In genomic region chr19:56565358-56565757, GRCm38 (mm10) we compare ENCODE assay signal across 11 mouse cellular contexts. TPM values are rescaled to one million over a fixed set of nuclear protein-coding genes. Genes with fewer than 3 reads are reported as not detected.
DNase-seq lines count a peak whose midpoint lies in the region; ATAC-seq and TF ChIP-seq lines count a peak whose summit lies in the region.
"Had no signal": no experiment of that assay in that cellular context is flagged by ENCODE, and none has a peak within 500 bp of the region (broad histone marks: within the 10 kb centered on the region; RNA-seq: fewer than 3 reads in every experiment).

No protein-coding gene starts in this region.

- WGBS in heart, adult 2 months: 54% methylated on average over 6 of the region's 6 CpGs

- H3K4me3 ChIP-seq in heart, adult 2 months: no peak overlapping the region
- peak overlapping the region; percentile 40 for H3K4me3 ChIP-seq in megakaryocyte, embryonic 14.5 days (replicated peaks)
- H3K4me3 ChIP-seq: forebrain, embryonic 15.5 days; hindbrain, embryonic 15.5 days had no signal

- H3K27me3 ChIP-seq in heart, adult 2 months (ENCODE audit: control insufficient read depth, insufficient read depth, low read length): no peaks in the 10 kb centered on the region
- no peaks in the 10 kb centered on the region for H3K27me3 ChIP-seq in megakaryocyte, embryonic 14.5 days (replicated peaks)
- H3K27me3 ChIP-seq: forebrain, embryonic 15.5 days; hindbrain, embryonic 15.5 days had no signal

- no peak overlapping the region for H3K27ac ChIP-seq in heart, adult 2 months
- H3K27ac ChIP-seq: forebrain, embryonic 15.5 days; hindbrain, embryonic 15.5 days had no signal

- intact Hi-C loops in heart, adult 2 months (cut with DNase I): loop anchor here (2.0 to 5.0 kb wide), 4 partner anchors 143 to 342 kb away; partner anchors contain the start of gene Adrb1
- intact Hi-C loops in heart, postnatal 36 days (cut with DNase I): loop anchor here (5.0 kb wide), 1 partner anchor 342 kb away; no protein-coding TSS in a partner anchor

- H3K9me3 ChIP-seq in megakaryocyte, embryonic 14.5 days: no peaks in the 10 kb centered on the region
- H3K9me3 ChIP-seq: forebrain, embryonic 15.5 days; hindbrain, embryonic 15.5 days had no signal

- no peaks in the 10 kb centered on the region for H3K36me3 ChIP-seq in heart, adult 2 months (ENCODE audit: control insufficient read depth, insufficient read depth, low read length)
- peaks cover 40% of the 10 kb centered on the region for H3K36me3 ChIP-seq in megakaryocyte, embryonic 14.5 days (replicated peaks; ENCODE audit: low read length)
- H3K36me3 ChIP-seq: forebrain, embryonic 15.5 days; hindbrain, embryonic 15.5 days had no signal

- peaks cover 2% of the 10 kb centered on the region; the same call in 1 of the 2 replicates for H3K79me2 ChIP-seq in heart, adult 2 months (replicated peaks; ENCODE audit: control insufficient read depth, insufficient read depth, low read length)

- H3K9ac ChIP-seq in heart, adult 2 months (ENCODE audit: low read depth, low read length): no peak overlapping the region
- H3K9ac ChIP-seq: forebrain, embryonic 15.5 days; hindbrain, embryonic 15.5 days had no signal

- TF ChIP-seq EP300 in heart, adult 2 months (IDR thresholded peaks at IDR 0.05; ENCODE audit: insufficient read depth, low read depth, low read length): no peak

- TF ChIP-seq CTCF in heart, adult 2 months (IDR thresholded peaks at IDR 0.05): peak; percentile 63

- no peak for DNase-seq in heart, adult 2 months
- no peak for DNase-seq in heart, postnatal 36 days
- DNase-seq in adipocyte (ENCODE audit: low spot score): peak; percentile 24
- DNase-seq in right cerebral cortex, postnatal 36 days (ENCODE audit: low spot score in 2 of 2): no peak
- no peak for DNase-seq in spleen, postnatal 36 days (ENCODE audit: low spot score in 2 of 2)
- DNase-seq: cerebellum, adult 9-11 months had no signal

- TF ChIP-seq POLR2A in heart, adult 2 months (IDR thresholded peaks at IDR 0.05; ENCODE audit: insufficient read depth, low read depth, low read length): no peak

- H3K4me1 ChIP-seq in heart, adult 2 months (ENCODE audit: control insufficient read depth, insufficient read depth, low read length): peaks cover 5% of the 10 kb centered on the region
- H3K4me1 ChIP-seq in megakaryocyte, embryonic 14.5 days: peaks cover 46% of the 10 kb centered on the region
- H3K4me1 ChIP-seq: forebrain, embryonic 15.5 days; hindbrain, embryonic 15.5 days had no signal

- no peak for ATAC-seq in megakaryocyte, adult 5-6 weeks (ENCODE audit: poor library complexity, severe bottlenecking)
- ATAC-seq in monocyte, adult 5-6 weeks (replicated peaks; ENCODE audit: insufficient number of reproducible peaks, low FRiP score, low TSS enrichment, poor library complexity, severe bottlenecking): 0 out of 2 replicates have a peak, but pooled peaks have one; percentile 19
- ATAC-seq: forebrain, embryonic 15.5 days had no signal

RNA-seq across cellular contexts. Expression of gene Nhlrc2, which starts 17.3 kb away (rescaled TPM):
- total RNA-seq in heart, adult 2 months (2021): 10 to 100 TPM; 26.9 to 28.0 TPM
- polyA plus RNA-seq in heart, adult 2 months (2012; rRNA removed): 7.1 and 14.3 TPM in 2 replicates
- 10 to 100 TPM; 25.1 to 25.4 TPM for total RNA-seq in heart, postnatal 36 days (2021)
- polyA plus RNA-seq in megakaryocyte, embryonic 14.5 days (2012; ENCODE audit: insufficient read depth, low replicate concordance): 2.2 and 4.6 TPM in 2 replicates
- total RNA-seq in megakaryocyte, adult 5-6 weeks (2015): 12.8 and 14.7 TPM in 2 replicates
- 16.3 and 16.4 TPM in 2 replicates for total RNA-seq in megakaryocyte, adult 5-6 weeks (2017)
- 20.5 to 39.8 TPM (median 25.3 TPM) in 3 replicates for total RNA-seq in monocyte, adult 5-6 weeks (2017)

RNA-seq across cellular contexts. Expression of gene Dclre1a, which starts 17.3 kb away (rescaled TPM):
- total RNA-seq in heart, adult 2 months (2021): 10 to 100 TPM in 1 of 2 experiments, 1 to 10 TPM in 1; 9.2 to 10.8 TPM
- 3.3 and 8.5 TPM in 2 replicates for polyA plus RNA-seq in heart, adult 2 months (2012; rRNA removed)
- total RNA-seq in heart, postnatal 36 days (2021): 10 to 100 TPM in 1 of 2 experiments, 1 to 10 TPM in 1; 8.5 to 10.7 TPM
- 0.75 TPM in 1 of 2 replicates, not detected in the other for polyA plus RNA-seq in megakaryocyte, embryonic 14.5 days (2012; ENCODE audit: insufficient read depth, low replicate concordance)
- total RNA-seq in megakaryocyte, adult 5-6 weeks (2015): 22.6 and 27.1 TPM in 2 replicates
- 17.4 and 22.7 TPM in 2 replicates for total RNA-seq in megakaryocyte, adult 5-6 weeks (2017)
- total RNA-seq in monocyte, adult 5-6 weeks (2017): 6.1 to 14.0 TPM (median 8.7 TPM) in 3 replicates
